Mouse (Mus musculus) liver, postnatal 0 days (tissue): ENCODE results near the gene Slc26a5.

ENCODE experiments used
- CTCF ChIP-seq: sonication (generic); IDR thresholded peaks from 2 replicates; pipeline ENCODE4 v1.5.1; 2016; ENCODE audit warnings: antibody characterized with exemption, low read depth
- EP300 ChIP-seq: IDR thresholded peaks from 2 replicates; pipeline ENCODE4 v1.6.1; 2016; ENCODE audit warnings: antibody characterized with exemption, low read depth, mild to moderate bottlenecking

DNA sequence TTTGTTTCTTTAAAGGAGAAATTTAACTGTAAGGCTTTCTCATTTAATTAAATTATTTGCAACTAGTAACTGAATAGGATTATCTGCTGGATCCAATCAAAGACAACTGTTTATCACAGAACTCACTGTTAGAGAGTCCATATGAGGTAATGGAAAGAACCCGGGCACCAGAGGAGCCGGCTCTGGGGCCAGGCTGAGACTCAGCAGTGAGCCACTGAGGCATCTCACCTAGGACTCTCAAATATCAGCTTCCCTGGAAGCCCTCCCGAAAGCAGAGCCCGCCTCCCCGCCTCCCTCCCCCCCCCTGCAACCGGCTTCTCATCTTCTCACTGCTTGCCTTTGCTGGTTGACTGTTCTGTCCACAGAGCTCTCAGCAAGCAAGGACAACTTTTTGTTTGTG lies 37.8 kb downstream of the Slc26a5 start:
- no peak for TF ChIP-seq CTCF
- TF ChIP-seq EP300: no peak
